Mouse (Mus musculus) cortical plate, adult 2 months (tissue): Measurements from ENCODE around the gene BC051665.

Experiments
- CTCF ChIP-seq: fragments of 200-500 bp; IDR thresholded peaks from 2 replicates; pipeline ENCODE4 v1.5.1; 2011; ENCODE audit warnings: mild to moderate bottlenecking, control low read depth, low read length; ENCODE audit not compliant: insufficient read depth; ENCODE audit errors: extremely low read depth
- POLR2A ChIP-seq: fragments of 200-500 bp; IDR thresholded peaks from 2 replicates; pipeline ENCODE4 v1.6.1; 2011; ENCODE audit warnings: mild to moderate bottlenecking, low read length, control low read depth; ENCODE audit not compliant: insufficient read depth; ENCODE audit errors: extremely low read depth

DNA sequence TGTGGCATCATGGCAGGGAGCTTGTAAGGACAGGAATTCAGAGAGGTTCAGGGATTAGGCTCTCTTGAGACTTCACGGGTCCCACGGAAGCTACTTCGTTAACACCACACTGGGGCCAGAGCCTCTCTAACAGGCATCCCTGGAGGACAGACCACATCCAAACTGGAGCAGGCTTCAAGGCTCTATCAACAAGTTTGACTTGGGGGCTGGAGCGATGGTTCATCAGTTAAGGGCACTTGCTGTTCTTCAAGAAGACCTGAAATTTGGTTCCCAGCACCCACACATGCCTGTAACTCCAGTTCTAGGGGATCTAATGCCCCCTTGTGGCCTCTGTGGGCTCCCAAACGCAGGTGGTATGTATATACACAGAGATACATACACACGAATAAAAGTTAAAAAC is 32.9 kb downstream of the BC051665 start:
- TF ChIP-seq CTCF (no peak), POLR2A (no peak)
